Mouse (Mus musculus) midbrain, embryonic 15.5 days (tissue): ENCODE data around the gene Iqschfp. TPM values are rescaled to one million over a fixed set of nuclear protein-coding genes. Genes with fewer than 3 reads are reported as not detected.

Experiments
- ATAC-seq: fragments of 200-750 bp; cut with Nextera tagmentation; replicated peaks from 2 replicates; pipeline ENCODE4 v1.8.0; 2017; ENCODE audit warnings: moderate TSS enrichment
- H3K27ac ChIP-seq: fragments of 300-500 bp; sonication (generic); 2 replicates; pipeline ENCODE4 v1.5.1; 2015; ENCODE audit warnings: mild to moderate bottlenecking, inconsistent platforms
- H3K27me3 ChIP-seq: fragments of 300-500 bp; sonication (generic); replicated peaks from 2 replicates; pipeline ENCODE4 v1.6.1; 2015; ENCODE audit warnings: inconsistent platforms
- H3K36me3 ChIP-seq: fragments of 300-500 bp; sonication (generic); replicated peaks from 2 replicates; pipeline ENCODE4 v1.6.1; 2015; ENCODE audit warnings: inconsistent platforms
- H3K4me1 ChIP-seq: fragments of 300-500 bp; sonication (generic); 2 replicates; pipeline ENCODE4 v1.6.1; 2015; ENCODE audit warnings: inconsistent platforms
- H3K4me2 ChIP-seq: fragments of 300-500 bp; sonication (generic); 2 replicates; pipeline ENCODE4 v1.6.1; 2015; ENCODE audit warnings: inconsistent platforms, mild to moderate bottlenecking, moderate library complexity
- H3K4me3 ChIP-seq: fragments of 300-500 bp; sonication (generic); 2 replicates; pipeline ENCODE4 v1.5.1; 2015; ENCODE audit warnings: mild to moderate bottlenecking, inconsistent platforms
- H3K9ac ChIP-seq: fragments of 300-500 bp; sonication (generic); 2 replicates; pipeline ENCODE4 v1.6.1; 2015; ENCODE audit warnings: mild to moderate bottlenecking, inconsistent platforms
- H3K9me3 ChIP-seq: fragments of 300-500 bp; sonication (generic); 2 replicates; pipeline ENCODE4 v1.6.1; 2016; ENCODE audit warnings: inconsistent platforms
- WGBS: fragments of 180-500 bp; shearing (Covaris S2); methylation state at CpG from one replicate; pipeline ENCODE4 v1.1.7; 2015; ENCODE audit warnings: mixed read lengths; 5-methylcytosine and 5-hydroxymethylcytosine counted together
- polyA plus RNA-seq: library from polyadenylated mRNA; unstranded; fragments of >200 nt; fragmentation: Nextera tagmentation; extraction: Ambion mirVana; gene quantifications from 2 replicates; pipeline ENCODE4 v1.2.1, GENCODE M21; 2015

Gene Iqschfp
- polyA plus RNA-seq, 1 experiment from 2014 or later = 6.4 TPM

GRCm38 (mm10) chr3:68593073-68593867, 701.2 kb downstream of the Iqschfp start:
- Histone ChIP-seq H3K4me2 (no peak overlapping the region), H3K36me3 (no peaks in the 10 kb centered on the region), H3K27me3 (no peaks in the 10 kb centered on the region), H3K9ac (no peak overlapping the region), H3K9me3 (no peaks in the 10 kb centered on the region), H3K4me1 (peaks cover 41% of the 10 kb centered on the region), H3K27ac (no peak overlapping the region), H3K4me3 (no peak overlapping the region)
- ATAC-seq = no peak
- 58% methylated on average over 12 of the region's 12 CpGs for WGBS

- no peak for ATAC-seq
- 73% methylated on average over 10 of the region's 10 CpGs for WGBS
- Histone ChIP-seq H3K9ac (no peak overlapping the region), H3K4me3 (no peak overlapping the region), H3K9me3 (no peaks in the 10 kb centered on the region), H3K27me3 (no peaks in the 10 kb centered on the region), H3K36me3 (no peaks in the 10 kb centered on the region), H3K4me2 (no peak overlapping the region), H3K4me1 (peaks cover 34% of the 10 kb centered on the region), H3K27ac (no peak overlapping the region)
Observed at GRCm38 (mm10) chr3:68595316-68595925, 703.4 kb downstream of the Iqschfp start.

- H3K27ac ChIP-seq = no peak overlapping the region
- no peak overlapping the region for H3K4me3 ChIP-seq
- H3K9ac ChIP-seq = no peak overlapping the region
- H3K4me1 ChIP-seq = peaks cover 21% of the 10 kb centered on the region
- 92% methylated on average over 4 of the region's 4 CpGs for WGBS
- no peak for ATAC-seq
- no peaks in the 10 kb centered on the region for H3K9me3 ChIP-seq
- no peaks in the 10 kb centered on the region for H3K36me3 ChIP-seq
- H3K27me3 ChIP-seq = no peaks in the 10 kb centered on the region
- H3K4me2 ChIP-seq = no peak overlapping the region
Observed at GRCm38 (mm10) chr3:68596938-68597337, 704.9 kb downstream of the Iqschfp start.

GRCm38 (mm10) chr3:68602891-68603290, 710.9 kb downstream of the Iqschfp start:
- no peak for ATAC-seq

GRCm38 (mm10) chr3:68604467-68604866, 712.4 kb downstream of the Iqschfp start:
- no peaks in the 10 kb centered on the region for H3K27me3 ChIP-seq
- WGBS = 54% methylated on average over 10 of the region's 10 CpGs
- no peaks in the 10 kb centered on the region for H3K36me3 ChIP-seq
- H3K4me1 ChIP-seq = peaks cover 20% of the 10 kb centered on the region
- peak overlapping the region; percentile 38; the same call in 1 of the 2 replicates for H3K27ac ChIP-seq
- no peaks in the 10 kb centered on the region for H3K9me3 ChIP-seq
- peak overlapping the region; percentile 2; the same call in 1 of the 2 replicates for H3K4me2 ChIP-seq
- H3K4me3 ChIP-seq = no peak overlapping the region
- H3K9ac ChIP-seq = no peak overlapping the region
- peak; percentile 64 for ATAC-seq

More at GRCm38 (mm10) chr3:68602891-68603290, 710.9 kb downstream of the Iqschfp start:
- no peaks in the 10 kb centered on the region for H3K36me3 ChIP-seq
- H3K4me3 ChIP-seq = no peak overlapping the region
- peaks cover 20% of the 10 kb centered on the region for H3K4me1 ChIP-seq
- 74% methylated on average over 9 of the region's 9 CpGs for WGBS
- H3K27ac ChIP-seq = no peak overlapping the region
- H3K27me3 ChIP-seq = no peaks in the 10 kb centered on the region
- no peaks in the 10 kb centered on the region for H3K9me3 ChIP-seq
- no peak overlapping the region for H3K4me2 ChIP-seq
- no peak overlapping the region for H3K9ac ChIP-seq

GRCm38 (mm10) chr3:68604962-68605361, 712.9 kb downstream of the Iqschfp start:
- Histone ChIP-seq H3K36me3 (no peaks in the 10 kb centered on the region), H3K4me3 (no peak overlapping the region), H3K9ac (no peak overlapping the region), H3K9me3 (no peaks in the 10 kb centered on the region), H3K27me3 (no peaks in the 10 kb centered on the region), H3K4me2 (peak overlapping the region; percentile 2; the same call in 1 of the 2 replicates), H3K4me1 (peaks cover 20% of the 10 kb centered on the region), H3K27ac (peak overlapping the region; percentile 38; the same call in 1 of the 2 replicates)
- peak; percentile 69 for ATAC-seq
- WGBS = 37% methylated on average over 10 of the region's 10 CpGs

- Histone ChIP-seq H3K27me3 (no peaks in the 10 kb centered on the region), H3K4me2 (no peak overlapping the region), H3K9me3 (no peaks in the 10 kb centered on the region), H3K9ac (no peak overlapping the region), H3K36me3 (no peaks in the 10 kb centered on the region), H3K4me3 (no peak overlapping the region), H3K4me1 (peaks cover 20% of the 10 kb centered on the region), H3K27ac (no peak overlapping the region)
- WGBS = 63% methylated on average over 7 of the region's 7 CpGs
- ATAC-seq = no peak
Observed at GRCm38 (mm10) chr3:68605942-68606603, 714.0 kb downstream of the Iqschfp start.

- no peak overlapping the region for H3K4me3 ChIP-seq
- peaks cover 20% of the 10 kb centered on the region for H3K4me1 ChIP-seq
- H3K36me3 ChIP-seq = no peaks in the 10 kb centered on the region
- no peaks in the 10 kb centered on the region for H3K9me3 ChIP-seq
- H3K4me2 ChIP-seq = no peak overlapping the region
- no peaks in the 10 kb centered on the region for H3K27me3 ChIP-seq
- H3K27ac ChIP-seq = no peak overlapping the region
- no peak overlapping the region for H3K9ac ChIP-seq
- 92% methylated on average over 8 of the region's 8 CpGs for WGBS
- ATAC-seq = no peak
Observed at GRCm38 (mm10) chr3:68606730-68607129, 714.7 kb downstream of the Iqschfp start.

GRCm38 (mm10) chr3:68607336-68607735, 715.3 kb downstream of the Iqschfp start:
- Histone ChIP-seq H3K4me1 (peaks cover 20% of the 10 kb centered on the region), H3K27ac (no peak overlapping the region), H3K4me3 (no peak overlapping the region), H3K27me3 (no peaks in the 10 kb centered on the region), H3K36me3 (no peaks in the 10 kb centered on the region), H3K4me2 (no peak overlapping the region), H3K9me3 (no peaks in the 10 kb centered on the region), H3K9ac (no peak overlapping the region)
- no peak for ATAC-seq
- WGBS = 89% methylated on average over 8 of the region's 8 CpGs

GRCm38 (mm10) chr3:68608848-68609497, 716.9 kb downstream of the Iqschfp start:
- ATAC-seq = no peak

GRCm38 (mm10) chr3:68610011-68610410, 718.0 kb downstream of the Iqschfp start:
- H3K36me3 ChIP-seq = no peaks in the 10 kb centered on the region
- no peak overlapping the region for H3K4me2 ChIP-seq
- no peak overlapping the region for H3K27ac ChIP-seq
- 77% methylated on average over 6 of the region's 6 CpGs for WGBS
- H3K9me3 ChIP-seq = no peaks in the 10 kb centered on the region
- H3K27me3 ChIP-seq = no peaks in the 10 kb centered on the region
- ATAC-seq = no peak
- no peak overlapping the region for H3K4me3 ChIP-seq
- peaks cover 10% of the 10 kb centered on the region for H3K4me1 ChIP-seq
- H3K9ac ChIP-seq = no peak overlapping the region

More at GRCm38 (mm10) chr3:68608848-68609497, 716.9 kb downstream of the Iqschfp start:
- Histone ChIP-seq H3K27me3 (no peaks in the 10 kb centered on the region), H3K27ac (no peak overlapping the region), H3K4me1 (peaks cover 14% of the 10 kb centered on the region), H3K9me3 (no peaks in the 10 kb centered on the region), H3K36me3 (no peaks in the 10 kb centered on the region), H3K4me2 (no peak overlapping the region), H3K9ac (no peak overlapping the region), H3K4me3 (no peak overlapping the region)
- WGBS = 76% methylated on average over 19 of the region's 19 CpGs
